29 mouse cellular contexts compared by ENCODE assay signal in genomic region chr7:132193606-132194005, GRCm38 (mm10). TPM values are rescaled to one million over a fixed set of nuclear protein-coding genes. Genes with fewer than 3 reads are reported as not detected.
DNase-seq lines count a peak whose midpoint lies in the region; ATAC-seq and TF ChIP-seq lines count a peak whose summit lies in the region.
"Had no signal": no experiment of that assay in that cellular context is flagged by ENCODE, and none has a peak within 500 bp of the region (broad histone marks: within the 10 kb centered on the region; RNA-seq: fewer than 3 reads in every experiment).

No protein-coding gene starts in this region.

- intact Hi-C loops in heart, postnatal 36 days (cut with DNase I): no loop called here

- DNase-seq in cerebellum, postnatal 14 days: peak; percentile 69 to 80
- DNase-seq in cerebellum, postnatal 4 days (ENCODE audit: low spot score in 2 of 2): no peak
- no peak for DNase-seq in hindbrain, embryonic 10.5 days (ENCODE audit: low spot score)
- peak; percentile 58 for DNase-seq in brain, embryonic 14.5 days (ENCODE audit: low read depth)
- peak; percentile 12 to 25 for DNase-seq in heart, postnatal 36 days
- DNase-seq in right cerebral cortex, postnatal 10 days (ENCODE audit: low spot score in 2 of 2): no peak
- DNase-seq: B cell, adult 2 months; cerebellum, adult 11-12 months; cerebellum, postnatal 36 days; gastrocnemius, postnatal 10 days; kidney, adult 11 months; kidney, postnatal 36 days; layer of hippocampus, postnatal 36 days; lung, adult 18-20 months; lung, postnatal 10 days; right cerebral cortex, postnatal 25 days; thymus, postnatal 14 days had no signal

- no peaks in the 10 kb centered on the region for H3K36me3 ChIP-seq in hindbrain, embryonic 16.5 days (ENCODE audit: control insufficient read depth, insufficient read depth, low read length)
- no peaks in the 10 kb centered on the region for H3K36me3 ChIP-seq in hindbrain, embryonic 10.5 days
- H3K36me3 ChIP-seq: G1E; kidney, embryonic 15.5 days; limb, embryonic 13.5 days; liver, embryonic 12.5 days; midbrain, embryonic 13.5 days; neural tube, embryonic 12.5 days had no signal

- no peaks in the 10 kb centered on the region for H3K4me1 ChIP-seq in hindbrain, embryonic 16.5 days (ENCODE audit: control insufficient read depth, insufficient read depth, low read depth, low read length)
- peaks cover 7% of the 10 kb centered on the region; the same call in 1 of the 2 replicates for H3K4me1 ChIP-seq in hindbrain, embryonic 10.5 days (replicated peaks)
- H3K4me1 ChIP-seq: kidney, embryonic 15.5 days; liver, embryonic 12.5 days; neural tube, embryonic 12.5 days had no signal

- no peak for TF ChIP-seq CTCF in brain, embryonic 14.5 days (IDR thresholded peaks at IDR 0.05; ENCODE audit: borderline replicate concordance, extremely low read depth, insufficient read depth, insufficient read length)

- 0 out of 2 replicates have a peak, but pooled peaks have one; percentile 40 for ATAC-seq in hindbrain, embryonic 16.5 days
- ATAC-seq: forebrain, embryonic 16.5 days; liver, embryonic 12.5 days; midbrain, embryonic 13.5 days; Patski had no signal

- no peaks in the 10 kb centered on the region for H3K27me3 ChIP-seq in hindbrain, embryonic 16.5 days (replicated peaks; ENCODE audit: control insufficient read depth, insufficient read depth, low read length)
- no peaks in the 10 kb centered on the region for H3K27me3 ChIP-seq in hindbrain, embryonic 10.5 days (ENCODE audit: insufficient read depth, poor library complexity, severe bottlenecking)
- H3K27me3 ChIP-seq: liver, embryonic 12.5 days; midbrain, embryonic 13.5 days; neural tube, embryonic 12.5 days had no signal

- no peak for TF ChIP-seq POLR2A in brain, embryonic 14.5 days (IDR thresholded peaks at IDR 0.05; ENCODE audit: borderline replicate concordance, extremely low read depth, insufficient read depth, insufficient read length, poor library complexity, severe bottlenecking)

- H3K4me3 ChIP-seq in hindbrain, embryonic 16.5 days (ENCODE audit: low read length): no peak overlapping the region
- H3K4me3 ChIP-seq in hindbrain, embryonic 10.5 days: no peak overlapping the region
- H3K4me3 ChIP-seq: kidney, embryonic 15.5 days; limb, embryonic 13.5 days; liver, embryonic 12.5 days; midbrain, embryonic 13.5 days; neural tube, embryonic 12.5 days had no signal

- no peak overlapping the region for H3K9ac ChIP-seq in hindbrain, embryonic 16.5 days (ENCODE audit: low read depth, low read length)
- H3K9ac ChIP-seq: kidney, embryonic 15.5 days; limb, embryonic 13.5 days; liver, embryonic 12.5 days; midbrain, embryonic 13.5 days; neural tube, embryonic 12.5 days had no signal

- H3K27ac ChIP-seq in hindbrain, embryonic 16.5 days (ENCODE audit: low read depth, low read length): no peak overlapping the region
- H3K27ac ChIP-seq in hindbrain, embryonic 10.5 days: no peak overlapping the region
- H3K27ac ChIP-seq: kidney, embryonic 15.5 days; limb, embryonic 13.5 days; liver, embryonic 12.5 days; midbrain, embryonic 13.5 days; neural tube, embryonic 12.5 days had no signal

- H3K9me3 ChIP-seq in hindbrain, embryonic 16.5 days (ENCODE audit: control insufficient read depth, low read length): peaks cover 2% of the 10 kb centered on the region; the same call in 1 of the 2 replicates
- no peaks in the 10 kb centered on the region for H3K9me3 ChIP-seq in hindbrain, embryonic 10.5 days
- H3K9me3 ChIP-seq: kidney, embryonic 15.5 days; limb, embryonic 13.5 days; liver, embryonic 12.5 days; midbrain, embryonic 13.5 days; neural tube, embryonic 12.5 days had no signal

- H3K4me2 ChIP-seq in hindbrain, embryonic 16.5 days (ENCODE audit: low read length): no peak overlapping the region
- H3K4me2 ChIP-seq: kidney, embryonic 15.5 days; limb, embryonic 13.5 days; liver, embryonic 12.5 days; midbrain, embryonic 13.5 days; neural tube, embryonic 12.5 days had no signal

- WGBS in hindbrain, embryonic 16.5 days: 73% methylated on average over 2 of the region's 2 CpGs
- 93% methylated on average over 2 of the region's 2 CpGs for WGBS in hindbrain, embryonic 10.5 days

RNA-seq across cellular contexts. Expression of gene Cpxm2, which starts 39.1 kb away (rescaled TPM):
- polyA plus RNA-seq in hindbrain, embryonic 16.5 days (2015; fragmentation: Nextera tagmentation; extraction: Ambion mirVana): 1.7 and 2.2 TPM in 2 replicates
- 0.75 and 1.1 TPM in 2 replicates for polyA plus RNA-seq in hindbrain, embryonic 10.5 days (2016; fragmentation: Nextera tagmentation; extraction: Ambion mirVana)
- polyA plus RNA-seq in brain, embryonic 14.5 days (2012; rRNA removed): 1.4 and 3.1 TPM in 2 replicates
- 1 to 10 TPM; 3.1 to 7.0 TPM for total RNA-seq in heart, postnatal 36 days (2021)
- total RNA-seq: CH12.LX; granulocyte monocyte progenitor cell, adult 5-6 weeks; megakaryocyte progenitor cell, adult 5-6 weeks had no signal
- polyA plus RNA-seq: G1E, Patski had no signal

Comparison
In these comparisons a context has a peak if more than half of its experiments do, and no peak if none do; other contexts are left out.
1. DNase-seq: peak in cerebellum, postnatal 14 days (2 of 2), brain, embryonic 14.5 days (single experiment) and heart, postnatal 36 days (2 of 2); none in cerebellum, postnatal 4 days (0 of 2), hindbrain, embryonic 10.5 days (single experiment) and right cerebral cortex, postnatal 10 days (0 of 2).